Mouse (Mus musculus) left cerebral cortex, postnatal 4 days (tissue): ENCODE data around the gene Celsr2. TPM values are rescaled to one million over a fixed set of nuclear protein-coding genes. Genes with fewer than 3 reads are reported as not detected.

Source experiments
- DNase-seq: peaks from one replicate; pipeline ENCODE4 v3.0.0-alpha.2; 2022
- intact Hi-C: fragments of 180-260 bp; cut with DNase I; formaldehyde crosslinking; loops from one replicate; pipeline ENCODE4 v1.15.1; 2025
- total RNA-seq, 2 experiments: library from RNA; stranded (reverse); gene quantifications; 2 replicates each; pipeline ENCODE4 v1.2.3; 2021

Celsr2 gene
- 100 to 1,000 TPM; 136 to 149 TPM for total RNA-seq

DNA sequence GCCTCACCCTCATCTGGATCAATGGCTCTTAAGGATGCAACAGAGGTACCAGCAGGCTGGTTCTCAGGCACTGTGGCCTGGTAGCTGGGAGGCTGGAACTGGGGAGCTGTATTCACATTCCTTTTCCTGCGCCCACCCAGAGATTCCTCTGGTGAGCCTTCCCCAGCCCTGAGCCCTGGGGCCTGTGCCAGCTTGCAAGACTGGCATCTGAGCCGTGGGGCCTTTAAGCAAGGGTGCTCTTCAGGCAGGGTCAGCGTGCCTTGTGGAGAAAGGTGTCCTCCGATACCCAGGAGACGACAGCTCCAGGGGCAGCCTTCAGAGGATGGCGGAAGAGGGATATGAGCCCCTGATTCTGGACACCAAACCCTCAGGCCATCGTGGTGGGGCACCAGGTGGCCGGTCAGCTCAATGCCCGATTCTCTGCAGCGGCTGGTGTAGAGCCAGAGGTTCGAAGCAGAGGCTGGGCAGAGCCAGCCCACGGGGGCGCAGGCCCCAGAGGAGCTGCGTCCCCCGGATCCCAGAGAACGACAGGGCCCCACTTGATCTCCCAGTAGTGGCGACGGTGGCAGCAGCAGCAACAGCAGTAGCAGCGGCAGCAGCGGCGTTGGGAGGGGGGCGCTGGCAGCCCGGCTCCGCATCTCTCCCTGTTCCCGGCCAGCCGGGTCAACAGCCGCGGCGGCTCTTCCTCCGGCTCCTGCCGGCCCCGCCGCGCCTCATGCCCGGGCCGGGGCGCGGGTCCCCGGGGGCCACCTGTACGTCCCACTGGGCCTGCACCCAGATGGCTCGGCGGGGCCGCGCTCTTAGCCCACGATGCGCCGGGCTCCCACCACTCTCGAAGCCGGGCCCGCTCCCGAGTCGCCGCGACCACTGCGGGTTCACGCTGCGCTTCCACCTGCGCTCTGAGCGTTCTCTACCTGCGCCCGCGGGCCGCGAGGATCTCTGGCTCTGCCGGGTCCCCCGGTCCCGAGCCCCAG is at the start of gene Celsr2:
Gene Celsr2 (minus strand): TSS at position 696 of the 974 bp plus-strand sequence.
- intact Hi-C loops: no loop called here

DNA sequence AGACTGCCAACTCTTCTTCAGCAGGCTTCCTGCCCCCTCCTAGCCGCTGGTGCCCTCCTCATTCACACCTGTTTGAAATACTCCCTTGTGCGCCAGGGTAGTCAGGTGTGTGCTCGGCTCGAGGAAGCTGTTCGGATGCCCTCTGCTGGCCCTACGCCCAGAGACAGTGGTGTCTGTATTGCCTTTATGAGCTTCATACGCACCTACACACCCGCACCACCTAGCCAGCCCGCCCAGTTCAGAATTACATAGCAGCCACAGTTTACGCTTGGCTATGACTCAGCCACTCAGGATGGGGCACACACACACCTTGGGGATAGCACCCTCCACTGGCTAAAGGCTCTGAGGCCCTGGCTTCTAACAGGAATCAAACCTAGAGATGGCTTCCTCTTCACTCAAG is 43.5 kb upstream of the Celsr2 start:
- intact Hi-C loops: no loop called here
- DNase-seq: peak; percentile 15

More for the DNA sequence above, at the start of gene Celsr2:
- DNase-seq: peak; percentile 51

DNA sequence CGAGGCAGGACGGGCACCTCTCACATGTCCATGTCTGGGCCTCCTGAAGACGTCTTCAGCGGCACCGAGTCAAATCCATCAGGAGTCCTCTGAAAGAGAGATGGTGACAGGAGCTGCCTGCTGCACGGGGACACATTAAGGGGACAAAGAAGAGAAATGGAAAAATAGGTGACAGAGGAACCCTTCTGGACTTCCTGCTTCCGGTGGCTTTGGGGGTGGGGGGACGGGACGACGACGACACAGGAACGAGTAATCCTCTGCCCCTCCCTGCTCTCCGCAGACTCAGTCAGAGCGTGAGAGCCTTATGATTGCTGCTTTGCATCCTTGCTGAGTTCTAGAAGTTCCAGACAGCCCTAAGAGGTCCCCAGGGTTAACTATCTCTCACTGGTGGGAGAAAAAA is 43.0 kb upstream of the Celsr2 start:
- intact Hi-C loops: no loop called here
- DNase-seq: no peak

DNA sequence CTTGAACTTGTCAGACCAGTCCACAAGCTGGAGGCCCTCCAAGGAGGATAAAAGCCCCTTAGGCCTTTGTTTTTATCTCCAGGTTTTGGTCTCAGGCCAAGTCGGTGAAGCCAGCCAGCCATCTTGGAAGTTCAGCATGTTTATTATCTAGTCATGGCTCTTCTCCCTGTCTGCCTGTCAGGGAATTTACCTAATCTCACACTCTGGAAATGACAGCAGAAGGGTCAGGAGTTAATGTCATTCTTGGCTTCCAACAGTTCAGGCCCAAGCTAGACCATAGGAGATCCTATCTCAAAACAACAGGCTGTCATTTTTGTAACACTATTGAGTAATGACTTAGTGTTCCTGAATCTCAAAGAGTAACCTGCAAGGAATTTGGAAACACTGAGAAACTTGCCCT is 38.8 kb upstream of the Celsr2 start:
- intact Hi-C loops: no loop called here
- no peak for DNase-seq

DNA sequence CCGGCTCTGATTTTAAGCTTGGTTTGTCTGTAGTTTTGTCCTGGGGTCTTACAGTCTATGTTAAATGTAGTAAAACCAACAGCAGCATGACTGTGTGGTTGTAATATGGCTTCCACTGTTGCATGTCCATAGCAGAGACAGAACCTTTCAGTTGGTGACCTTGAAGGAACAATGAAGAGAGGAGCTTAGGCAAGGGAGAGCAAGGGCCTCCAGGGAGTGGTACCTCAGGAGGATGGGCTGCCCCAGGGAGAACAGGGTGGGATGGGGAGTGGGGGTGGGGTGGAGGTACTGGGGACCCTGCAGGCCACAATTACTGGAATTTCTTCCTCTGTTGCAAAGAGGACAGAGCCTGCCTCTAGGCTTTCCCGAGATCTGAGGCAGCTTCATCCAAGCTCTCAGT is 36.6 kb upstream of the Celsr2 start:
- DNase-seq: no peak
- intact Hi-C loops: no loop called here

DNA sequence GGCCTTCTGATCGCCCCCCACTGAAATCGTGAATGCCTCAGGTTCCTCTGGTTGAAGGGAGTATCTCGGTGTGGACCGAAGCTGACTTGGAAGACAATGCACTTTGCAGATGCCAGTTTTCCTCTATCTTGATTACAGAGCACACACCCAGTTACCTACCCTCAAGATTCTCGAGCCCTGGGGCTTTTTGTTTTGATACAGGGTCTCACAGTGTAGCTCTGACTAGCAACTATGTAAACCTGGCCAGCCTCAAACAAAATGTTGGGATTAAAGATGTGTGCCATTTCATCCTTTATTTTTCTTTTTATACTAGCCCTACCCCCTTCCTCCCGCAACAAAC is 30.0 kb upstream of the Celsr2 start:
- intact Hi-C loops: loop anchor here (10.0 kb wide), 1 partner anchor 109 kb away; no protein-coding TSS in a partner anchor

DNA sequence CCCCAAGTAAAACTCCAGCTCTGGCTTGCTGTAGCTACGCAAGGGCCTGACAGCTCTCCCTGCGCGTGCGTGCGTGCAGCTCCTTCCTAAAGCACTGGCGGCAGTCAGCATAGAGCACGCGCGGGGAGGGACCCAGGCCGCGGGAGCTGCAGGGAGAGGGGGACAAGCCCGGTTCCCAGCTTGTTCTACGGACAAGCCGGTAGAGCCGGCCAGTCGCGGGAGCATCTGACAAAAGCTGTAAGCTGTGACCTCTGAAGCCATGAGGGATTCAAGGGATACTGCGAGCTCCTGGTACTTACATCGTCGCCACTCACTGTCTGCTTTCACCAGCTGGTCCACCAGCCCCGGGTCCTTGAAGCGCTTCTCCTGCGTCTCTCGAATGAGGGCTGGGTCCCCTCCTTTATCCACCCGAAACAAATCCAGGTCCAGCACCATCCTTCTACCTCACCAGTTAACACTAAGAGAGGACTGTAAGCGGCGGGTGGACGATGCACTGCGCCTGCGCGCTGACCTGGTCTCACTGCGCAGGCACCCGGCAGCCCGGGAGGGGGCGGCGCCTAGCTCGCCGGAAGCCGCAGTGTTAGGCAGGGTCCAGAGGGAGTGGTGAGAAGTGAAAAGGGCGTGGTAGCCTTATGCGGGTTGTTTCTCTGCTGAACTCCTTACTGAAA is 29.5 kb upstream of the Celsr2 start, which contains the start of gene Sars:
Gene Sars (minus strand): TSS at position 512 of the 668 bp plus-strand sequence.
- DNase-seq: peak; percentile 94
- intact Hi-C loops: loop anchor here (10.0 kb wide), 1 partner anchor 110 kb away; no protein-coding TSS in a partner anchor

More for the DNA sequence above, 30.0 kb upstream of the Celsr2 start:
- DNase-seq: no peak

DNA sequence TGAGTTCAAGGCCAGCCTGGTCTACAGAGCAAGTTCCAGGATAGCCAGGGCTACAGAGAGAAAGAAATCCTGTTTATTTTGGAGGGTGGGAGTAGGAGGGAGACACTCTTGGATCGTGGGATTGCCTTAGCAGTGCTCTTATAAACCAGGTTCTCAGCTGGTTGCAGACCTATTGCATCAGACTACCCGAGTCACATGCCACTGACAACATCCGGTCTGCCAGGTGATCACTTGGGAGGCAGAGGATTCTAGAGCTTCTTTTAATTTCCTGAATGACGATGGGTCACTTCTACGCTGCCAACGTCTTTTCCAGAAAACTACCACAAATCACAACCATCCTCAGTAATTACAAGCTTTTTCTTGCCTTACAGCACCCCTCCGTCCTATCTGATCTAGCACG is 28.7 kb upstream of the Celsr2 start:
- DNase-seq: no peak
- intact Hi-C loops: loop anchor here (10.0 kb wide), 1 partner anchor 111 kb away; no protein-coding TSS in a partner anchor

DNA sequence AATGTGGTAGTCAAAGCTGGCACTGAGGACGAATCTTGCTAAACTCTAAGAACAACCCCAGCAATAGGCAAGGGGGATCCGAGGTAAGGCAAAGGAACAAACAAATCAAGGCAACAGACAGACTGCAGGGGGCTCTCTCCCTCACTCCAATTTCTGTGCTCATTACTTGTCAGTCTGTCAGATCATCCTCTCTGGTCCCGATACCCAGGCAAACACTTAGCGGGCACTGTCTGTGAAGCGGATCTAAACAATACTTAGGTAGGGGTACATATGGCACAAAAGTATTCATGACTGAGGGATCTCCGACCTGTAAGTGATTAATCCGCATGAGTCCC is 21.0 kb upstream of the Celsr2 start:
- DNase-seq: no peak
- intact Hi-C loops: no loop called here

DNA sequence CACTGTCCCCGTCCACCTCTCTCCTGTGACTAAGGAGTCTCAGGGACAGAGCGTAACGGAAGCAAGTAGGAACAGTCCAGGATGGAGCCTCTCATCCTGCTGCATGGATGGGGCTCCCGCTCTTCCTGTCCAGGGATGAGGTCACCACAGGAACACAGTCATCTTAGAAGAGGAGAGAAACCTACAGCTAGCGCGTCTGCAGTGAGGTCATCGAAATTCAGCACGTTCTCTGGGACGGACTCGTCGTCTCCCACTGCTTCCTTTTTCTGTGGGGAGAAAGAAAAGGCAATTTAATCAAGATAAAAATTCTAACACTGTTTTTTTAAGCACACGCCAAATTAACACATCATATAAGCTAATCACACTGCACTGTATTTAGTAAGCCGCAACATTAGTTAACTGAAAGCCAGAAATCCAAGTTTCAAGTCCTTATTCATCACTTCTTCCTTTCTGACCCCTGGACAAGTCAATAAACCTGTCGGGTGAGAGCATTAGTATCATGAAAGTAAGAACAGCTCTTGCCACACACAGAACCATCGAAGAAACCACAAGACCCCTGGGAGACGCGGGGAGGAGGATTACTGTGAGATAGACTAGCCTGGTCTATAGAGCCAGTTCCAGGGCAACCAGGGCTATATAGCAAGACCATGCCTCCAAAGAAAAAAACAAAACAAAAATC is 20.5 kb upstream of the Celsr2 start:
- intact Hi-C loops: no loop called here

DNA sequence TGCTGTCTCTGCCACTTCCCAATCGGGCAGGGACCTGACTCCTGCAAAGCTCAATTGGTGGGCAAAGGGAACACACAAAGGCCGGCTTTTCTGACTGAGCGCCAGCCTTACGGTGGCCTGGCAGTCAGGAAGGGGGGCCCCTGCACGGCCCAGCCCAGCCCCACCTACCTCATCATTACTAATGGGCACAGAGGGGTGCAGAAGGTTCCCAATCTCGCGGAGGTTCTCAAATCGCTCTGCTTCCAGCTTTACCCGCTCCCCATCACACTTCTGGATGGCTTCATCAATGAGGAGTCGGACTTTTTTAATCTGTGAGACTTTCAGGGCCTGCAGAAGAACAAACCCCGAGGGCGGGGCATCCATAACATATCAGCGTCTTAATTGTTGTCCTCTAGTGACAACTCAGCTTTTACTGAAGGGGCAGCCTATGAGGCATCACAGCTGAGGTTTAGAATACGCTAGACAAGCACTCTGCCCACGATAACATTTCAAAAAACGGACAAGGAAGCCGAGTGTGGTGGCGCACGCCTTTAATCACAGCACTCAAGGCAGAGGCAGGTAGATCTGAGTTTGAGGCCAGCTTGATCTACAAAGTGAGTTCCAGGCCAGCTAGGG is 18.6 kb upstream of the Celsr2 start:
- intact Hi-C loops: no loop called here
- DNase-seq: no peak

More for the DNA sequence above, 20.5 kb upstream of the Celsr2 start:
- DNase-seq: no peak

DNA sequence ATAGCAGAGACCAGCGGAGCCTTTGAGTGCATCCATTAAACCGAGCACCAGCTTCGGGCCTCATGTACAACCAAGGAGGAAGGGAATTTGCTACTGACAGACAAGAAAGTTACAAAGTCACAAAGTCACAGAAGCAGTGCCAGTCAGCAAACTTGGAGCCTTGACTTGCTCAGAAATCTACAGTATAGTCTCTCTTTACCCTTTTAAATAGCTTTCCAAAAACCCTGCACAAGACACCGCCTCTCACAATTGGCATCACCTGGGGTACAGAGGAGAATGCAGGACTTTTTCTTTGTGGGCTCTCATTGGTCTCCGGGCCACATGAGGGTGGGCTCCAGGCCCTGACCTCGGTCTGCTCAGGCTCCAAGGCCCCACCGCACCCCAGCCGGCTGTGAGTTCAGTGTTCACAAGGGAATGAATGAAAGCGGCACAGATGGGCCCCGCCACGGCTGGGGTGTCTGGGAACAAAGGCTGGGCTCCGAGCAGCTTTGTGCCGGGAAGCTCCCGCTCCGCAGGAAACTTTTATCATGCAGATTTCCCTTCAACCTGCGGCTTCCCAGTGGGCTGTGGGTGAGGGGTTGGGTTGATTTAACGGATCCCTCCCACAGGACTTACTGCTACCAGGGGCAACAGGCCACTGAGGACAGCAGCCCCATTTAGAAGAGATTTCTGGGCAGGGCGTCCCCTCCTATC is 18.0 kb upstream of the Celsr2 start:
- intact Hi-C loops: no loop called here
- DNase-seq: peak; percentile 56

DNA sequence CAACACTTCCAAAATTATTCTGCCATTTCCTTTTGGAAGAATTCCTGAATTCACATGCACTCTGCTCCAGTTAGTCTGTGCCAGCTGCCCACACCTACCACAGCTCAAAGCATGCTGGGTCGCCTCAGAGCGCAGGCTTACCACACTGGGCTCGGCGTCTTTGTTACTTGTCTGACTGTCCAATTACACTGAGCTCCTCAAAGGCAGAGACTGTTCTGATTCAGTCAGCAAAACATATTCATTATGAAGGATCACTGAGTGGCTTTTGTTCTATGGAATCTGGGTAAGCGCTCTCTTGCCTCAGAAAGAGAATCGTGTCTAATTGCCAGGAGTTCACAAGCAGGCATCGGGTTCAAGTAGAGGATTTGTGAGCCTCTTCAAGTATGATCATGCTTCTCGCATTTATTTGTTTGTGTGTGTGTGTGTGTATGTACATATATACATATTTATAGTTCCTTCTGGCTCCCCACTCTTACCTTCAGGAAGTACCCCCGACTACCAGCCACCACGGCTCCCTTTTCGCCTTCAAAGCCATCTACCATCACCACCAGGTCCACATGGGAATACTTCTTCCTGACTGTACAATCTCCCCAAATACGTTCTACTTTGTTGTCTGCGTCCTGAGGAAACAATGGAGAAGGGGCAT is 17.3 kb upstream of the Celsr2 start:
- intact Hi-C loops: no loop called here
- no peak for DNase-seq

DNA sequence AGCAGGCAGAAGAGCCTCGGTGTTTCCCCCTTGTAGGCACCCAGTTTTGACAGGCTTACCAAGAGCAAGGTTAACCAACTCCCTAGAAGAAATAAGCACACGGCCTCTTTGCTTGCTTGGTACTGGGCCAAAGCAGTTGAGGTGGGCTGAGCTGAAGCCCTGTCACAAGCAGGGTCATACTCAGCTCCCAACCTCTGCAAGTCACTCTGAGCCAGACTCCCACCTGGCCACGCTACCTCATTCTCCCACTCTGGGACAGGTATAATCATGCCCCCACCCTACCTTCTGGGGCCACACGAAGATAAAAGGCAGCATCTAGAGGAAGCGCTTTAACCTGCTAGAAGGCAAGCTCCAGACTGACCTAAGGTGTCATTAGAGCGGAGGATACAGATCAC is 10.3 kb upstream of the Celsr2 start:
- intact Hi-C loops: no loop called here
- DNase-seq: no peak

DNA sequence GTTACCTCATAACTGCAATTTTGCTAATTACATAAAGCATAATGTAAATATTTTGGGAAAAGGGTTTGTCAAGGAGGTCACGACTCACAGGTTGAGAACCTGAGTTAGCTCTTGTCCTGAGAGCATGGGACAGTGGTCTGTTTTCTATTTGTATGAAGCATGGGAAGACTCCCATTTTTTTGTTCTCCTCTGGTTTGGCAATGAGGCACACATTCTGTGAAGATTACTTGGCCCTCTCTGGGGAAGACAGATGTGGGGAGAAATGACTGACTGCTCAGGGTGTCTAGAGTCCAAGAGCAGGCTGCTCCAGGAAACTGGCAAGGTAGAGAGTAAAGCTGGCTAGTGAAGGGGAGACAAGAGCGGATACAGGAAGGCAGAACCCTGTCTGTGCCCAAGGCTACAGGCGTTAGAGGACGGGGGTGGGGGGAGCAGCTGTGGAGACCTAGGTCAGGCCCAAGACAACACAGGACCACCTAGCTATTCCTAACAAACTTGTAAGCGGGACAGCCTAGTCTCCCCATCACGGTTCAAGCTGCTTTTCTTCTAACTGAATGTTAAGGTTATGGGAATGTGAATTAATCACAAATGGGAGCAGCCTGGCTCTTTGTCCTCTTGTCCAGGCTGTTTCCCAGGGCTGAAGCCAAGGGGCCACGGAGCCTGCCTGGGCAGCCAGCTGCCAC is 9.7 kb upstream of the Celsr2 start:
- no peak for DNase-seq
- intact Hi-C loops: no loop called here

DNA sequence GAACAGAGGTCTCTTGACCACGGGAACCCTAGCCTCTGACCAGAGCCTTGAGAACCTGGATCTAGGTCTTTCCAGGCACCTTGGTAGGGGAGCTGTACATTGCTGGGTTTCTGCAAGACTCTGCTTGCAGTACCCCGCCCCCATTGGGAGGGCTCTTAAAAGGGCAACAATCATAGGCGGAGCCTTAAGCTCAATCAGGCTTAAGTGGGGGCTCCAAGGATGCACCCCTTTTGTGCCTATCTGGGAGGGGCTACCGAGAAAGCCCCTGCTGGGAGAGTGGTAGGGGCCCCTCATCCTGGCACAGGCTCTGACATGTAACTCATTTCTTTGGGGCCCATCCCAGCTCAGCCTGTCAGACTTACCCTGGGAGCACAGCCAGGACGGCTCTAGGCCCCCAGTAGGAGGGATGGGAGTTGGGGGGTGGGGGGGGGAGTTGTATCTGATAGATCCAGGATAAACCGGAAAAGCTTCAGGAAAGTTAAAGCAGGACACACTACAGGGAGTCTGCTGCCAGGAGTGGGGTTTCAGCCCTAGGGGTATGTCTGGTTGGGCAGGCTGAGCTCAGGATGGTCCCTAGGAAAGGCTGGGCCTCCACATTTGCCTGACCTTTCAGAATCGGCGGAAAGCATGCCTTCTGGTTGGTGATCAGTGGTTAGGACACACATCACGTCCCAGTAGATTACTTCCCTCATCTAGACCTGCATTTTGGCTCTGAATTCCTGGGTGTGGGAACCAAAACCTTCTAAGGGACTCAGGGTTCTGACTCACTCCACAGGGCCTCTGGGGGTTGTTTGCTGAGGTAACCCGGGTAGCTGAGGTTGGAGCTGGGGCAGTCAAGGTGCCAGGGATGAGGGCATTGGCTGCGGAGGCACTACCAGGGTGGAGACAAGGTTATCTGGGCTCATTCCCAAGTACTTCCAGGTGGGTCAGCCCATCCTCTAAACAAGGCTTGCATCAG is 8.8 kb upstream of the Celsr2 start:
- intact Hi-C loops: no loop called here
- DNase-seq: peak; percentile 72

DNA sequence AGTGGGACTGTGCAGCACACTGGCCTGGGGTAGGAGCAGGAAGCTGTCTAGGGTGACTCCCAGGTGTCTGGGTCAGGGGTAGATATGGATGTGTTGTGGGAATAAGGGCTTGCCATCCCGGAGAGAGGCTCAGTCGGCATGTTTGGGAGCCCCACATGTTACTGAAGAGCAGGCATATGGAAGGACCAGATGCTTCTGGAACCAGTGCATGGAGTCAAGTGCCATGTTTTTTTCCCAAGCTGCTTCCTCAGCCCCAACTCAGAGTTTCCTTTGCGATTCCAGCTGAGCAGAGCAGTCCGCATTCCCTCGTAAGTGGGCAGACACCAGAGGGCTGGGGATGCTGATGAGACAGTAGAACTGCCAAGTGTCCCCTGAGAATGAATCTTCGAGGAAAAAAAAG is 7.7 kb upstream of the Celsr2 start:
- intact Hi-C loops: no loop called here
- no peak for DNase-seq

DNA sequence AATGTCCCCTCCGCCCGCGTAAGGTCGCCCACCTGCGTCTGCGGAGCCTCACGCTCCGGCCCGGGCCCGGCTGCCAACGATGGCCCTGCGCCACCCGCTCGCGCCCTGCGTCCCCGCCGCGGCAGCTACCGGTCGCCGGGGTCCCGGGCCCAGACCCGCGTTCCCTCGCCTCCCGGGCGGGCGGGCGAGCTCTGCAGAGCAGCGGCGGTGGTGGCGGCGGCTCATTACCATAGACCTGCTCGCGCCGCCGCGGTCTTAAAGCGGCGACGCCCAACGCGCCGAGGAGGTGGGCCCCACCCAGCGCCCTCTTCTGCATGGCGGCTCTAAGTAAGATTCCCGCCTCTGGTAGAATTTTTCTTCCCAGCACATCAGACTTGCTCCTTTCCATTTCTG is 475 bp upstream of the Celsr2 start:
- peak; percentile 87 for DNase-seq
- intact Hi-C loops: no loop called here
